14 mouse cellular contexts compared by ENCODE assay signal in genomic region chr7:83731961-83732666, GRCm38 (mm10). TPM values are rescaled to one million over a fixed set of nuclear protein-coding genes. Genes with fewer than 3 reads are reported as not detected.
DNase-seq lines count a peak whose midpoint lies in the region; ATAC-seq and TF ChIP-seq lines count a peak whose summit lies in the region.
"Had no signal": no experiment of that assay in that cellular context is flagged by ENCODE, and none has a peak within 500 bp of the region (broad histone marks: within the 10 kb centered on the region; RNA-seq: fewer than 3 reads in every experiment).

No protein-coding gene starts in this region.

- DNase-seq in forebrain, embryonic 11.5 days (ENCODE audit: low spot score): no peak
- DNase-seq in liver, postnatal 0 days: peak; percentile 8
- DNase-seq in liver, embryonic 11.5 days (ENCODE audit: low spot score): no peak
- peak; percentile 84 to 91 for DNase-seq in cerebellum, postnatal 10 days
- peak; percentile 70 to 77 for DNase-seq in layer of hippocampus, postnatal 36 days
- DNase-seq in thymus, adult 18-20 months: no peak
- no peak for DNase-seq in embryonic facial prominence, embryonic 10.5 days (ENCODE audit: low spot score)
- DNase-seq: heart, postnatal 4 days; kidney, adult 8-10 months had no signal

- no peaks in the 10 kb centered on the region for H3K27me3 ChIP-seq in forebrain, embryonic 16.5 days (replicated peaks; ENCODE audit: control insufficient read depth, insufficient read depth, low read length)
- H3K27me3 ChIP-seq in forebrain, embryonic 11.5 days (ENCODE audit: control insufficient read depth, insufficient read depth, low read length): no peaks in the 10 kb centered on the region
- H3K27me3 ChIP-seq in liver, postnatal 0 days (ENCODE audit: insufficient read depth, low read length): no peaks in the 10 kb centered on the region
- H3K27me3 ChIP-seq in liver, embryonic 11.5 days (replicated peaks; ENCODE audit: control insufficient read depth, insufficient read depth, low read length): no peaks in the 10 kb centered on the region
- no peaks in the 10 kb centered on the region for H3K27me3 ChIP-seq in embryonic facial prominence, embryonic 10.5 days (replicated peaks; ENCODE audit: low read depth, poor library complexity, severe bottlenecking)
- H3K27me3 ChIP-seq: liver, embryonic 15.5 days; midbrain, embryonic 13.5 days; neural tube, embryonic 12.5 days; Patski had no signal

- no peak overlapping the region for H3K4me3 ChIP-seq in forebrain, embryonic 16.5 days (replicated peaks; ENCODE audit: low read length)
- no peak overlapping the region for H3K4me3 ChIP-seq in forebrain, embryonic 11.5 days (ENCODE audit: low read depth, low read length)
- H3K4me3 ChIP-seq in liver, postnatal 0 days (ENCODE audit: low read depth, low read length): no peak overlapping the region
- H3K4me3 ChIP-seq in liver, embryonic 11.5 days (ENCODE audit: low read depth, low read length): no peak overlapping the region
- no peak overlapping the region for H3K4me3 ChIP-seq in embryonic facial prominence, embryonic 10.5 days
- H3K4me3 ChIP-seq: liver, embryonic 15.5 days; midbrain, embryonic 13.5 days; neural tube, embryonic 12.5 days had no signal

- ATAC-seq in forebrain, embryonic 16.5 days: peak; percentile 66; the same call in 1 of the 2 replicates
- no peak for ATAC-seq in forebrain, embryonic 11.5 days (replicated peaks; ENCODE audit: low FRiP score)
- no peak for ATAC-seq in liver, postnatal 0 days
- no peak for ATAC-seq in liver, embryonic 11.5 days (replicated peaks; ENCODE audit: low FRiP score)
- ATAC-seq: midbrain, embryonic 13.5 days; Patski had no signal

- H3K36me3 ChIP-seq in forebrain, embryonic 16.5 days (ENCODE audit: control insufficient read depth, insufficient read depth): no peaks in the 10 kb centered on the region
- H3K36me3 ChIP-seq in forebrain, embryonic 11.5 days (ENCODE audit: control insufficient read depth, insufficient read depth, low read length): no peaks in the 10 kb centered on the region
- H3K36me3 ChIP-seq in liver, postnatal 0 days (replicated peaks; ENCODE audit: insufficient read depth, low read length): no peaks in the 10 kb centered on the region
- H3K36me3 ChIP-seq in liver, embryonic 11.5 days (ENCODE audit: control insufficient read depth, insufficient read depth, low read length): no peaks in the 10 kb centered on the region
- no peaks in the 10 kb centered on the region for H3K36me3 ChIP-seq in embryonic facial prominence, embryonic 10.5 days (replicated peaks)
- H3K36me3 ChIP-seq: liver, embryonic 15.5 days; midbrain, embryonic 13.5 days; neural tube, embryonic 12.5 days had no signal

- H3K27ac ChIP-seq in forebrain, embryonic 16.5 days (ENCODE audit: low read length): no peak overlapping the region
- H3K27ac ChIP-seq in forebrain, embryonic 11.5 days (ENCODE audit: low read depth, low read length): no peak overlapping the region
- no peak overlapping the region for H3K27ac ChIP-seq in liver, postnatal 0 days (ENCODE audit: low read depth)
- no peak overlapping the region for H3K27ac ChIP-seq in liver, embryonic 11.5 days (ENCODE audit: low read depth, low read length)
- H3K27ac ChIP-seq in embryonic facial prominence, embryonic 10.5 days (replicated peaks): no peak overlapping the region
- H3K27ac ChIP-seq: liver, embryonic 15.5 days; midbrain, embryonic 13.5 days; neural tube, embryonic 12.5 days had no signal

- no peak overlapping the region for H3K4me2 ChIP-seq in forebrain, embryonic 16.5 days (ENCODE audit: low read length)
- no peak overlapping the region for H3K4me2 ChIP-seq in forebrain, embryonic 11.5 days (ENCODE audit: low read depth, low read length, severe bottlenecking)
- H3K4me2 ChIP-seq in liver, postnatal 0 days (ENCODE audit: low read depth, low read length): no peak overlapping the region
- no peak overlapping the region for H3K4me2 ChIP-seq in liver, embryonic 11.5 days
- H3K4me2 ChIP-seq: liver, embryonic 15.5 days; midbrain, embryonic 13.5 days; neural tube, embryonic 12.5 days had no signal

- H3K4me1 ChIP-seq in forebrain, embryonic 16.5 days (replicated peaks; ENCODE audit: control insufficient read depth, insufficient read depth, low read length): no peaks in the 10 kb centered on the region
- H3K4me1 ChIP-seq in forebrain, embryonic 11.5 days (replicated peaks; ENCODE audit: control insufficient read depth, insufficient read depth, low read length): no peaks in the 10 kb centered on the region
- H3K4me1 ChIP-seq in liver, postnatal 0 days (ENCODE audit: insufficient read depth): no peaks in the 10 kb centered on the region
- H3K4me1 ChIP-seq in liver, embryonic 11.5 days (replicated peaks; ENCODE audit: control insufficient read depth, insufficient read depth, low read length): no peaks in the 10 kb centered on the region
- H3K4me1 ChIP-seq in embryonic facial prominence, embryonic 10.5 days: peaks cover 11% of the 10 kb centered on the region; the same call in 1 of the 2 replicates
- H3K4me1 ChIP-seq: liver, embryonic 15.5 days; midbrain, embryonic 13.5 days; neural tube, embryonic 12.5 days had no signal

- no peaks in the 10 kb centered on the region for H3K9me3 ChIP-seq in forebrain, embryonic 16.5 days (ENCODE audit: control insufficient read depth, low read length)
- H3K9me3 ChIP-seq in forebrain, embryonic 11.5 days (ENCODE audit: control insufficient read depth, low read length): no peaks in the 10 kb centered on the region
- H3K9me3 ChIP-seq in liver, postnatal 0 days (ENCODE audit: low read length): no peaks in the 10 kb centered on the region
- no peaks in the 10 kb centered on the region for H3K9me3 ChIP-seq in liver, embryonic 11.5 days (ENCODE audit: control insufficient read depth, low read length)
- no peaks in the 10 kb centered on the region for H3K9me3 ChIP-seq in embryonic facial prominence, embryonic 10.5 days
- H3K9me3 ChIP-seq: liver, embryonic 15.5 days; midbrain, embryonic 13.5 days; neural tube, embryonic 12.5 days had no signal

- TF ChIP-seq EP300 in liver, postnatal 0 days (IDR thresholded peaks at IDR 0.05; ENCODE audit: low read depth): no peak

- TF ChIP-seq CTCF in liver, postnatal 0 days (IDR thresholded peaks at IDR 0.05; ENCODE audit: low read depth): no peak

- H3K9ac ChIP-seq in forebrain, embryonic 16.5 days (replicated peaks; ENCODE audit: low read depth, low read length): no peak overlapping the region
- H3K9ac ChIP-seq in forebrain, embryonic 11.5 days (ENCODE audit: low read length): no peak overlapping the region
- H3K9ac ChIP-seq in liver, postnatal 0 days (replicated peaks): no peak overlapping the region
- H3K9ac ChIP-seq in liver, embryonic 11.5 days (ENCODE audit: low read depth, low read length): no peak overlapping the region
- H3K9ac ChIP-seq: liver, embryonic 15.5 days; midbrain, embryonic 13.5 days; neural tube, embryonic 12.5 days had no signal

- WGBS in forebrain, embryonic 16.5 days: 72% methylated on average over 15 of the region's 15 CpGs
- WGBS in forebrain, embryonic 11.5 days: 89% methylated on average over 15 of the region's 15 CpGs
- WGBS in liver, postnatal 0 days (ENCODE audit: insufficient replicate concordance): 76% methylated on average over 15 of the region's 15 CpGs
- WGBS in liver, embryonic 11.5 days: 82% methylated on average over 15 of the region's 15 CpGs
- 78% methylated on average over 15 of the region's 15 CpGs for WGBS in embryonic facial prominence, embryonic 10.5 days

RNA-seq across cellular contexts. Expression of gene Il16, which starts 13.4 kb away (rescaled TPM):
- polyA plus RNA-seq in forebrain, embryonic 16.5 days (2015; fragmentation: Nextera tagmentation; extraction: Ambion mirVana): 0.90 and 1.5 TPM in 2 replicates
- 0.77 and 0.99 TPM in 2 replicates for polyA plus RNA-seq in forebrain, embryonic 11.5 days (2014; fragmentation: Nextera tagmentation; extraction: Ambion mirVana)
- polyA plus RNA-seq in liver, postnatal 0 days (2015; fragmentation: Nextera tagmentation; extraction: Ambion mirVana): 8.5 and 9.8 TPM in 2 replicates
- 4.5 and 5.9 TPM in 2 replicates for polyA plus RNA-seq in liver, embryonic 11.5 days (2014; fragmentation: Nextera tagmentation; extraction: Ambion mirVana)
- 10 to 100 TPM; 58.8 to 63.9 TPM for total RNA-seq in layer of hippocampus, postnatal 36 days (2021)
- 1.1 and 1.9 TPM in 2 replicates for polyA plus RNA-seq in embryonic facial prominence, embryonic 10.5 days (2016; fragmentation: Nextera tagmentation; extraction: Ambion mirVana)

Comparison
In these comparisons a context has a peak if more than half of its experiments do, and no peak if none do; other contexts are left out.
1. DNase-seq: peak in liver, postnatal 0 days (single experiment), cerebellum, postnatal 10 days (2 of 2) and layer of hippocampus, postnatal 36 days (2 of 2); none in forebrain, embryonic 11.5 days (single experiment), liver, embryonic 11.5 days (single experiment), thymus, adult 18-20 months (0 of 2) and embryonic facial prominence, embryonic 10.5 days (single experiment).